Mouse (Mus musculus) hindbrain, embryonic 11.5 days (tissue): ENCODE data around the gene Gm10663. TPM values are rescaled to one million over a fixed set of nuclear protein-coding genes. Genes with fewer than 3 reads are reported as not detected.

Experiments used
- ATAC-seq: fragments of 200-750 bp; cut with Nextera tagmentation; 2 replicates; pipeline ENCODE4 v1.8.0; 2017; ENCODE audit warnings: mild to moderate bottlenecking, moderate TSS enrichment, moderate library complexity; ENCODE audit not compliant: low FRiP score
- DNase-seq: peaks from one replicate; pipeline ENCODE4 v3.0.0-alpha.2; 2015; ENCODE audit warnings: low spot score
- H3K27ac ChIP-seq: fragments of 300-500 bp; sonication (generic); 2 replicates; pipeline ENCODE4 v1.5.1; 2014; ENCODE audit warnings: mild to moderate bottlenecking, low read depth, low read length
- H3K27me3 ChIP-seq: fragments of 300-500 bp; sonication (generic); 2 replicates; pipeline ENCODE4 v1.6.1; 2014; ENCODE audit warnings: mild to moderate bottlenecking, low read length, moderate library complexity, mixed read lengths; ENCODE audit not compliant: control insufficient read depth, insufficient read depth
- H3K36me3 ChIP-seq: fragments of 300-500 bp; sonication (generic); 2 replicates; pipeline ENCODE4 v1.6.1; 2014; ENCODE audit warnings: mild to moderate bottlenecking, low read length, moderate library complexity, mixed read lengths; ENCODE audit not compliant: control insufficient read depth, insufficient read depth
- H3K4me1 ChIP-seq: fragments of 300-500 bp; sonication (generic); replicated peaks from 2 replicates; pipeline ENCODE4 v1.6.1; 2014; ENCODE audit warnings: low read length, mixed read lengths; ENCODE audit not compliant: control insufficient read depth, insufficient read depth
- H3K4me2 ChIP-seq: fragments of 300-500 bp; sonication (generic); replicated peaks from 2 replicates; pipeline ENCODE4 v1.6.1; 2014; ENCODE audit warnings: mild to moderate bottlenecking, low read depth, low read length
- H3K4me3 ChIP-seq: fragments of 300-500 bp; sonication (generic); 2 replicates; pipeline ENCODE4 v1.5.1; 2014; ENCODE audit warnings: low read depth, low read length
- H3K9ac ChIP-seq: fragments of 300-500 bp; sonication (generic); 2 replicates; pipeline ENCODE4 v1.6.1; 2014; ENCODE audit warnings: low read depth, low read length
- H3K9me3 ChIP-seq: fragments of 300-500 bp; sonication (generic); 2 replicates; pipeline ENCODE4 v1.6.1; 2016; ENCODE audit warnings: low read length; ENCODE audit not compliant: control insufficient read depth
- WGBS: fragments of 180-500 bp; shearing (Covaris S2); extraction: QIAGEN DNeasy Blood & Tissue Kit; methylation state at CpG from one replicate; pipeline ENCODE4 v1.1.7; 2014; 5-methylcytosine and 5-hydroxymethylcytosine counted together
- polyA plus RNA-seq: library from polyadenylated mRNA; unstranded; fragments of >200 nt; fragmentation: Nextera tagmentation; extraction: Ambion mirVana; gene quantifications from 2 replicates; pipeline ENCODE4 v1.2.1, GENCODE M21; 2014

The Gm10663 gene
- polyA plus RNA-seq, 1 experiment from 2014 or later, result not detected

DNA sequence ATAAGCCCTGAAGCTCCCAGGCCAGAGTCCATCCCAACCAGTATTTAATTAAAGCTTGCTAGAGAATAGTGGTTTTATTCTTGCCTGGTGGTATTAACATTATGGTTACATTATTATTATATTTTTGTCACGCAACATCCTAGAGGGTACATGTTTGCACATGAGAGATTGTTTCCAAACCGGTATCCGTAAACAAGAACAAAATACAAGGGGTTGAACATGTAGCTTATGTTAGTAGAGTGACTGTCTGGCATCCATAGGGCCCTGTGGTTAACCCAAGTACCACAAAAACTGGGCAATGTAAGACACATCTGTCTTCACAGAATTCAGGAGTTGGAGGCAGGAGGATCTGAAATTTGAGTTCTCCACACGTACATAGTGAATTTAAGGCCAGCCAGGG is 7.8 kb upstream of the Gm10663 start:
- ATAC-seq, result no peak
- Histone ChIP-seq H3K4me2 (no peak overlapping the region), H3K27me3 (no peaks in the 10 kb centered on the region), H3K9ac (no peak overlapping the region), H3K4me1 (no peaks in the 10 kb centered on the region), H3K4me3 (no peak overlapping the region), H3K27ac (no peak overlapping the region), H3K9me3 (no peaks in the 10 kb centered on the region), H3K36me3 (no peaks in the 10 kb centered on the region)
- DNase-seq, result no peak
- 98% methylated on average over 4 of the region's 4 CpGs for WGBS

DNA sequence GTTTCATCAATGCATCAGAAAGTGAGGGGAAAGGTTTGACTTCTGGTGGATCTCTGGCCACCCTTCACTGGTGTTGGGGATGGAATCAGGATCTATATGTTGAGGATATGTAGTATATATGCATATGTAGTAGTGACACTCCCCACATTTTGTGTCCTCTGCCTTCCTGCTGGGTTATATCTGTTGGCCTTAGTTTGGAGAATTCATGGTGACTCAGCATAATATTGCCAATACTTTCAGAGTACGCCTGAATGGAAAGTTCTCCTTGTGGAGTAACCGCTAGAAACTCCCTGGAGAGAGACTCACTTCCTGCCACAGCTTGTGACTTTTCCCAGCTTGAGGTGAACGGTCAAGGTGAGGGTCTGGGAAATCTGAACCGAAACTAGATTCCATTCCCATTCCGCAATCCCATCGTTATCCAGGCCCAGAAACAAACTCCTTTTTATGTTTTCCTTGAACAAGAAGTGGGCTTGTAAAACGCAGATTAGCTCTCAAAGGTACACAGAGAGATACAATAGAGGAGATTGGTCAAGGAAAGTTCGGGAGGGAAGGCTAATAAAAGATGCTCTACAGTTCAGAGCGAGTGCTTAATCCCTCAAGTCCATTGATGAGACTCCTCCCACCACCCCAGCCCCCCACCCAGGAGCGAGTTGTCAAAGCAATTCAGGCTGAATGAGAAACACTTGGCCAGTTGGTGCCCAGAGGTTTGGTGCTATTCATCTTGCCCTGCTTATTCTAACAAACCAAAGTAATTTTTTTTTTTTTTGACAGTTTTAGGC is 7.0 kb upstream of the Gm10663 start:
- Histone ChIP-seq H3K27ac (no peak overlapping the region), H3K9ac (no peak overlapping the region), H3K9me3 (no peaks in the 10 kb centered on the region), H3K36me3 (no peaks in the 10 kb centered on the region), H3K27me3 (no peaks in the 10 kb centered on the region), H3K4me1 (no peaks in the 10 kb centered on the region), H3K4me2 (no peak overlapping the region), H3K4me3 (no peak overlapping the region)
- DNase-seq (no peak), ATAC-seq (peak; percentile 58; the same call in 1 of the 2 replicates)
- 46% methylated on average over 10 of the region's 10 CpGs for WGBS

DNA sequence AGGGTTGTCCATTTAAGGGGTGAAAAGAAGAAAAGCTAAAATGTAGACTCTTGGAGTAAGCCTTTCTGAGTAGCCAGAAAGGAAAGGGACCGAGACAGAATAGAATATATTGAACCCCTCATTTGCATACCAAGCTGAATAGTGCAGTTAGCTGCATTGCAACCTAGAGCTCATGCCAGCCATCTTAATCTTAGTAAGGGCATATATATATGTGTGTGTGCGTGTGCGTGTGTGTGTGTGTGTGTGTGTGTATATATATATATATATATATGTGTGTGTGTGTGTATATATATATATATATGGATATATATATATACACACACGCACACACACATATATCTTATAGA is 6.4 kb upstream of the Gm10663 start:
- ATAC-seq, result peak; percentile 54; the same call in 1 of the 2 replicates
- Histone ChIP-seq H3K9me3 (no peaks in the 10 kb centered on the region), H3K4me1 (no peaks in the 10 kb centered on the region), H3K4me3 (no peak overlapping the region), H3K27ac (no peak overlapping the region), H3K27me3 (no peaks in the 10 kb centered on the region), H3K4me2 (no peak overlapping the region), H3K9ac (no peak overlapping the region), H3K36me3 (no peaks in the 10 kb centered on the region)
- 76% methylated on average over 4 of the region's 4 CpGs for WGBS
- no peak for DNase-seq

DNA sequence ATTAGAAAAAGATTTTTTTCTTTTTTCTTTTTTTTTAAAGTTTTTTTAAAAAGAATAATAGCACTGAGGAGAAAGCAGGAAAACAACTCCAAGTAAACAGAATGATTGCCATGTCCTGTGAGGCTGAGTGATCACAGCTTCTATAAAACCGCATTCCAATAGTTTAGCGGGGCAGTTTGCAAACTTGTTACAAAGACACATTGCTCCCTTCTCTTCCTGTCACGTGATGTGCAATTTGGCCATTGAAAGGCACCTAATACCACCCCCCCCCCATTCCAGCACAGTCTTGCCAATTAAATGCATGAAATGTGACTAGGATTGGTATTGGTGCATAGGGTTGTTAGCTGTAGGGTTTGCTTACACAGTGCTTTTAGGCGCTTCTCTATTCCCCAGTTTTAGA is 3.8 kb upstream of the Gm10663 start:
- ATAC-seq (no peak), DNase-seq (no peak)
- Histone ChIP-seq H3K9me3 (no peaks in the 10 kb centered on the region), H3K4me1 (no peaks in the 10 kb centered on the region), H3K27ac (no peak overlapping the region), H3K4me3 (no peak overlapping the region), H3K9ac (no peak overlapping the region), H3K36me3 (no peaks in the 10 kb centered on the region), H3K4me2 (no peak overlapping the region), H3K27me3 (no peaks in the 10 kb centered on the region)
- 81% methylated on average over 4 of the region's 4 CpGs for WGBS

DNA sequence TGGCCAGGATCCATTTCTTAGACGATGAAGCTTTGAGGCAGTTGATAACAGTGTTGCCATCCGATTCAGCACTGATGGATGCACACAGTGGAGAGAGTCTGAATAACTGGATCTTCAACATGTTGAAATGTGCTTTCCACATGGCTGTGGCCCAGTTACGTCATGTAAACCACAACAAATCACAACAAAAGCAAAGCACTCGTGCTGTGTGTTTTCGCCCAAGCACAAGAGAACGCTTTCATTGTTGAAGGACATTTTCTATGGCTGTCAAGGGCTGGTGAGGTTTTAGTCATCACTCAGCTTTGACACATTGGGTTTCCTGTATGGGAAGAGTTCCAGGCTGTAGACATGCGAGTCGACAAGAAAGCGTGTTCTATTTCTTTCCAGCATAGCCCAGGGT is 5.9 kb downstream of the Gm10663 start:
- no peak for DNase-seq
- Histone ChIP-seq H3K36me3 (no peaks in the 10 kb centered on the region), H3K4me3 (no peak overlapping the region), H3K9me3 (no peaks in the 10 kb centered on the region), H3K9ac (no peak overlapping the region), H3K27ac (no peak overlapping the region), H3K4me2 (no peak overlapping the region), H3K27me3 (no peaks in the 10 kb centered on the region), H3K4me1 (no peaks in the 10 kb centered on the region)
- no peak for ATAC-seq
- WGBS, result 83% methylated on average over 9 of the region's 9 CpGs

DNA sequence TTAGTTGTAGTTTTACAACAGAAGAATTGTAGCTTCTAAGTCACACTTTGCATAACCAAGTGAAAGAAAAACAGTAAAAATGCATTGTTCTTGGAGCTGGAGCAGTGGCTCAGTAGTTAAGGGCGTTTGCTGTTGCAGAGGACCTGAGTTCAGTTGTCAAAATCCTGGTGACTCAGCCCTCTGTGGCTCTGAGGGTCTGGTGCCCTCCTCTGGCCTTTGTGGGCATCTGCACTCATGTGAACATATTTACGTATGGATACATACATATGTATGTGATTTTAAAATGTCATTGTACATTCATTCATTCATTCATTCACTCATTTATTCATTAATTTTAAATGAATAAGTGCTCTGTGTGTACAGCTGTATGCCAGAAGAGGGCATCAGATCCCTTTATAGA is 10.8 kb downstream of the Gm10663 start:
- DNase-seq (no peak), ATAC-seq (no peak)
- Histone ChIP-seq H3K9me3 (no peaks in the 10 kb centered on the region), H3K36me3 (no peaks in the 10 kb centered on the region), H3K9ac (no peak overlapping the region), H3K27me3 (no peaks in the 10 kb centered on the region), H3K4me2 (no peak overlapping the region), H3K4me3 (no peak overlapping the region), H3K27ac (no peak overlapping the region), H3K4me1 (no peaks in the 10 kb centered on the region)
- 81% methylated on average over 2 of the region's 2 CpGs for WGBS

DNA sequence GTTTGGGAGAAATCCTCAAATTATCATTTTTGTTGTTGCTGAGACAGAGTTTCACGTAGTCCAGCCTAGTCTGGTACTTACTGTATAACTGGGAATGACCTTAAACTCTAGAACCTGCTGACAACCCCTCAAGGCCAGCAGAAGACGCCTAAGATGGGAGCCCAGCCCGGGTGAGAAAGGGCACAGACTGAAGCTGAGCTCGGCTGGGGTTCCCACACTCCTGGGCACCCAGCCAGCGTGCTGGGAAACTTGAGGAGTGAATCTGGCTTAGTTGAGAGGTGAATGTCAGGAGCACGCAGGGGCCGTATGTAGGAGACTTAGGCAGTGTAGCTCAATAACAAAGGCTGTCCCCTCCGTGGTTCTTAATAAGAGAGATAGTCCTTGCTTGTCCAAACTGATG is 12.9 kb downstream of the Gm10663 start:
- ATAC-seq, result no peak
- Histone ChIP-seq H3K4me3 (no peak overlapping the region), H3K36me3 (no peaks in the 10 kb centered on the region), H3K27me3 (no peaks in the 10 kb centered on the region), H3K27ac (no peak overlapping the region), H3K9me3 (no peaks in the 10 kb centered on the region), H3K9ac (no peak overlapping the region), H3K4me1 (no peaks in the 10 kb centered on the region), H3K4me2 (no peak overlapping the region)
- 82% methylated on average over 8 of the region's 8 CpGs for WGBS
- no peak for DNase-seq

DNA sequence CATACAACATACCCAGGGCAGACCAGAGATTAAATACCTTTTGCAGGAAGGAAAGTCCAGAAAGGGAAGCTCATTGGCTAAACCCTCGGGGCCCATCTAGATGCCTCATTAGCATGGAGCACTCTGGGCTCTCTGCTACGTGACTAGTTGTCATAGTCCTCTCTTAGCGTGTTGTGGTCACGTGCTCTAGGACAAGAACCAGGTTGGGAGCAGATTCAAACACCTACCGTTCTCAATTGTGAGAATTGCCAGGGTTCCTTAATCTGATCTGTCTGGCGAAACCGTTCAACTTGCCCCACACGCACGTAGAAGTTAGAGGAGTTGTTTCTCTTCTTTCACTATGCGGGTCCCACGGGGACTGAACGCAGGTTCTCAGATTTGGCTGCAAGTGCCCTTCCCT is 13.3 kb downstream of the Gm10663 start:
- Histone ChIP-seq H3K4me1 (no peaks in the 10 kb centered on the region), H3K27me3 (no peaks in the 10 kb centered on the region), H3K4me2 (no peak overlapping the region), H3K27ac (no peak overlapping the region), H3K9me3 (no peaks in the 10 kb centered on the region), H3K9ac (no peak overlapping the region), H3K36me3 (no peaks in the 10 kb centered on the region), H3K4me3 (no peak overlapping the region)
- DNase-seq (no peak), ATAC-seq (no peak)
- 89% methylated on average over 12 of the region's 12 CpGs for WGBS

DNA sequence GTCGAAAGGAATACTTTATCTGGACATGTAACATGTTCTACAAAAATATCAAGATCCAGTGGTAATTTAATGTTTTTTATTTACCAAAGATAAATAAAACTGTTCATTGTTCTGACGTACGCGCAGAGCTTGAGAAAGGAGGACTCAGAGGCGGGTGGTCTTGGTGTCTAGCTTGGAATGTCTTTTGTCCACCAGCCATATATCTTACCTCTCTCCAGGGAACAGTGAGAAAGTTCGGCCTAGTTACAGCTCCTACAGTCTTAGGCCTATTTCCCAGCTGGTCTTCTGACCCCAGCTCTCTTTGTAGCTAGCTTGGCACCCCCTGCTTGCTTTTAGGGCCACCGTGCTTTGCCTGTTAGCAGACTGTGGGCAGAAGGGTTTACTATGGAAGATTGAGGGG is 14.9 kb downstream of the Gm10663 start:
- ATAC-seq, result no peak
- DNase-seq, result no peak
- H3K4me3 ChIP-seq, result no peak overlapping the region
- no peaks in the 10 kb centered on the region for H3K27me3 ChIP-seq
- no peaks in the 10 kb centered on the region for H3K9me3 ChIP-seq
- 67% methylated on average over 7 of the region's 7 CpGs for WGBS
- no peak overlapping the region for H3K9ac ChIP-seq
- H3K4me2 ChIP-seq, result no peak overlapping the region
- no peaks in the 10 kb centered on the region for H3K4me1 ChIP-seq
- H3K36me3 ChIP-seq, result no peaks in the 10 kb centered on the region
- no peak overlapping the region for H3K27ac ChIP-seq
